Mouse (Mus musculus) testis, adult 2 months (tissue): ENCODE measurements around the gene Alg11.

Experiments used
- CTCF ChIP-seq: fragments of 200-500 bp; IDR thresholded peaks from 2 replicates; pipeline ENCODE4 v1.5.1; 2012; ENCODE audit warnings: low read depth, mild to moderate bottlenecking, inconsistent platforms, low read length, moderate library complexity; ENCODE audit not compliant: control insufficient read depth, insufficient read depth, insufficient replicate concordance
- POLR2A ChIP-seq: fragments of 200-500 bp; IDR thresholded peaks from 2 replicates; pipeline ENCODE4 v1.6.1; 2012; ENCODE audit warnings: low read depth, mild to moderate bottlenecking, inconsistent platforms, low read length, moderate library complexity; ENCODE audit not compliant: control insufficient read depth

DNA sequence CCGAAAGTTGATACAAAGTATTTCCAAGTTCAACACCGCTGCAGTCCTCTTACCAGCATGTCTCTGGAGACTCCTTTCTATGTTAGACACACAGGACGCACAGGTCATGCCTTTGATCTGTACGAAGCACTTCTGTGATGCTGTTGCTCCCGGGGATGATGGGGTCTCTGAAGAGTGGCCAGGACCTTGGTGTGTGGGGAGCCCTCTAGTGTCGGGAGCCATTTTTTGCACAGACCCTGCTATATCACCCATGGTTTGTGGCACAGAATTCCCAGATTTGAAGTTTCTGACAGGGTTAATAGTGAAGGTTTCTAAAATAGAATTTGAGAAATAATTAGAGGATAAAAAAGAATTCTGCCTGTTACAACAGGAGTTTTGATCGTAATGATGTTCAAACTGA is 38.3 kb upstream of the Alg11 start:
- TF ChIP-seq POLR2A = no peak
- TF ChIP-seq CTCF = no peak
